Mouse (Mus musculus): ENCODE measurements at regions not wholly inside any gene's neighbourhood (a gene's known extent, or its start where the extent isn't known, plus 50 kb on each side); places are given as distances from the start of the nearest gene placed in this dataset.

DNA sequence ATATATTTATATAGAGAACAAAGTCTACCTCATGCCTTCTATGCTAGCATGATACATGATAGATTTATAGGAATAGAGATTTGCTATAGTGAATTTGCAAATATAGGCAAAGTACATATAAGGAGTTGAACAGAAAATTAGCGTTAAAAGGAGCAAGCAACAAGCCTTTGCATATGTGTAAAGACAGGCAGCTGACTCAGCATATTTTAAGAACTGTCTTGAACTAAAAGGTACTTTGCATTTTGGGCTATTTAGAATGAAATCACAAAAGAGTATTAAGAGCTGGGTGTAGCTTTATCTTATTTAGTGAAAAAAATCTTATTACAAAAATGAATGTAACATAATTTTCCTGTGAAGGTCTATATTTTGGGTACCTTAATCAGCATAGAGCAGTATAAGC lies 149.9 kb upstream of the Syt1 start:
- DNase-seq (ENCODE audit: low read depth, low spot score): no peak

DNA sequence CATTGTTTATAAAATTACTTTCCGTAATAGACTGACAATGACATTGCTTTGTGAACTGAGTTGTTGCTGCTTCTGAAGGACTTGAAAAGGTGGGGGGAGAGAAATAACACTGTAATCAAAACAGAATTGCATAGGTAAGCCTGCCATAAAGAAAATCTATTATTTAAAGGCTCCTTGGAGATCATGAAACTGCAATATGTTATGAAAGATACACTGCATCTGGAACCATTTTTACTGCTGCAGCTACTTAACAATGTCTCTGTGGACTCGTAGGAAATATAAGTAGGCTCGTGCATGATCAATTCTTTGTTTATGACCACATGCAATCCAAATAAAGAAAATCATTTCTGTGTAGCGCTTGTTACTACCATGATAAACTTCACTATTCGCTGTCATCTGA lies 145.0 kb upstream of the Syt1 start:
- DNase-seq (ENCODE audit: low read depth, low spot score): no peak

DNA sequence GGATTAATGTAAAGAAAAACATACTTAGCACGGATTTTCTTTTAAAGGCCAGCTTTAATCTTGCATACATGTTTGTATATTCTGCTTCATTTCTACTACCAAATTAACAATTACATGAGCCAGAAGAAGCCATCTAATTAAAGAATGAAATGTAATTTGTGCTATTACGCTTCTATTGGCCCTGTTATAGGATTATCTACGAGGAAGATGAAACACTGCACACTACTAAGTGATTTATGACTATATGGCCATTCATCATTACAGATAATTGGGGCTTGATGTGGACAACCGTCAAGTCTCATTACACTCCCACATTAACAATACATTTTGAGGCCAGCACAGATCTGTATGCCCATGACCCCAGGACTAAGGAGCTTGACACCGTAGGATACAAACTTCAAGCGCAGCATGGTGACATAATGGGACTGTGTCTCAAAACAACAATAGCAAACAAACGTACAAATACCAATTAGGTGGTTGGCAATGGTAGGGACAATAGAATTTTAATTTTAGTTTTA lies 129.7 kb upstream of the Syt1 start:
- no peak for DNase-seq (ENCODE audit: low read depth, low spot score)

GRCm38 (mm10) chr10:109136763-109137732 lies 126.3 kb upstream of the Syt1 start:
- no peak for DNase-seq (ENCODE audit: low read depth, low spot score)

- no peak for DNase-seq (ENCODE audit: low read depth, low spot score)
Observed at GRCm38 (mm10) chr10:109134521-109134920, 123.7 kb upstream of the Syt1 start.

DNA sequence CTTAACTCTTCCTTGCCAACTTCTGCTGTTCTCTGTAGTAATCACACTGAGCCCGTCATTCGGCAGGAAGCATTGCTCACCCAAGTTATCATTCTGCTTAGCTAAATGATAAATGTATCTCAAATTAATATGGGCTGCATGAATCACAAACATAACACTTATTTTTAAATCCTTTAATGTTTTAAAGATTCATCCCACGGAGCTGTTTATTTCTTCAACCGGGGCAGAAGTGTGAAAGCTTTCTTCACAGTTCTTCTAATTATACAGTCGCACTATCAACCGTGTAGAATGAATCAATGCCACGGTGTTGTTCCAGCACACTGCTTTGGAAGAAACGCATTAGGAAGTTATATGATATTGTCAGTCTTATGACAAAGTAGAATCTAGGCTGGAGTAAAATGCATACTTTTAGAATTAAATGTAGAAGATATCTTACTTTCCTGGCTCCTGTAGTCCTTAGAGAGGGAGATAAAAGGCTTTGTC lies 121.3 kb upstream of the Syt1 start:
- DNase-seq (ENCODE audit: low read depth, low spot score): no peak

DNA sequence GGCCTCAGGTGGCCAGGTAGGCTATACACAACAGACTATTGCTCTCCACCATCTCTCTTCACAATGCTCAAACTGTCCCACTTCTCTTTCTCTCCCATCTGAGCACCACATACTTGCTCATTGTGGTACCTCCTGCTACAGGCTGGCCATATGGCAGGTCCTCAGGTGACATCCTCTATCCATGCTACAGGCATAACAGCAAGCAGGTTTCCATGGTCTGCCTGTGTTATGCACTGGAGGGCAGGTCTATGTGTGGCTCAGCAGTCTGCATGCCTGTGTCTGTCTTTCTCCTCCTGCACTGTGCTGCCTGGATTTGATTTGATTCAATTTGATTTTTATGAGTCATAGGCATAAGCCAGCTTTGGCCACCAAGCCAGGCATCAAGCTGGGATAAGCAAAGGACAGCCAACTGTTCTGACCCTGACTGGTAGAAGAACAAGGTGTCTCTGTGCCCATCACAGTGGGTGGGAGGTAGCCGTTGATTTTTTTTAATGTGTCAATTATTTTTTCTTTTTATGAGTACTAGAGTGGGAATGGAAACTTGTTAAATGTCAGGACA lies 118.8 kb upstream of the Syt1 start:
- no peak for DNase-seq (ENCODE audit: low read depth, low spot score)

- DNase-seq (ENCODE audit: low read depth, low spot score): no peak
Observed at GRCm38 (mm10) chr10:109129068-109129467, 118.3 kb upstream of the Syt1 start.

DNA sequence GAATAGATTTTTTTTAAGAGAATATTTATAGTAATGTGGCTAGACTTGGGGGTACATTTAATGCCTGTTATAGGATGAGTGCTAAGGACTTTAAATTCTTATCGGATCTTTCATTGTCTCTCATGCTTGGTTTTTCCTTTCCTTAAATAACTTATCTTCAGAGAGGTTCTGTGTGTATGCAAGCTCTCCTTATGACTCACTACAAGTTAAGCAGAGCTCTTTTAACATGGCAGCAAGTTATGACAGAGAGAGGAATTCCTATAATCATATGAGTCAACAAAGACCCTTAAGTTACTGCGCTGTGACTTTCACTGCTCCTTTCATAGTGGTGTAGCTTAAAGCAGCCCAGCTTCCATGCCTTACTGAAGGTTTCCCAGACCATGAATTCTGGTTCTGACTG lies 115.9 kb upstream of the Syt1 start:
- DNase-seq (ENCODE audit: low read depth, low spot score): no peak

DNA sequence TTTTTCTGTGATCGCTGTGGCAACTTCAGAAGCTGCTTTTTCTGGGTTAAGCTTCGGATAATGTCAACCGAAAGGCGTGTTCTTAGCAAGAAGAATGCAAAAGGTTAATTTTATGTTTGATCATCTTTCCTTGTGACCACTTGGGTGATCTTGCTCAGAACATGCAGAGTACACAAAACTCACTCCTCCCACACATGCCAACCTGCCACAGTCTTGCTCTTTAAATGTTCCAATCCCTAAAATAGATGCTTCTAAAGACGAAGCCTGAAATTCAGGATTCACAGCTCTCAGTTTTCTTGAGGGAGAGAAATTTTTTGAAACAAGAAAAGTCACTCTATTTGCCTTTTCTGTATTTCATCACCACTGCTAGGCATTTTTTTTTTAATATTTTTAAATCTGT lies 106.4 kb upstream of the Syt1 start:
- DNase-seq (ENCODE audit: low read depth, low spot score): no peak

GRCm38 (mm10) chr10:109115013-109115627 lies 104.3 kb upstream of the Syt1 start:
- DNase-seq (ENCODE audit: low read depth, low spot score): no peak

DNA sequence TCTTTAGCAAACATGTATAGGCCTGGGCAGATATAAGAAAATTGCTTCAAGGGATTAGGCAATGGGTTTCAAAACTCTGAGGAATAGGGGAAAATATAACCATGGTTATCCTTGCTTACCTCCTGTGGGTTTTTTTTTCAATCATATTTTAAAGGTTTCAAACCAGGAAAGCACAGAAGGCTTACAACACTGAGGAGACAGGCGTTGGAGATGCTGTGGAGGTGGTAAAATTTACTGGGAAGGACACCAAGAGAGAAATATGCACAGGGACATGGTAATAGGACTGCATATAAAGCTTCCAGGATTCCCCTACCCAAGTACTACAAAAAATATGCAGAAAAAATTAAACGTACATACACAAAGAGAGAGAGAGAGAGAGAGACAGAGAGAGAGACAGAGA lies 95.0 kb upstream of the Syt1 start:
- DNase-seq (ENCODE audit: low read depth, low spot score): no peak

DNA sequence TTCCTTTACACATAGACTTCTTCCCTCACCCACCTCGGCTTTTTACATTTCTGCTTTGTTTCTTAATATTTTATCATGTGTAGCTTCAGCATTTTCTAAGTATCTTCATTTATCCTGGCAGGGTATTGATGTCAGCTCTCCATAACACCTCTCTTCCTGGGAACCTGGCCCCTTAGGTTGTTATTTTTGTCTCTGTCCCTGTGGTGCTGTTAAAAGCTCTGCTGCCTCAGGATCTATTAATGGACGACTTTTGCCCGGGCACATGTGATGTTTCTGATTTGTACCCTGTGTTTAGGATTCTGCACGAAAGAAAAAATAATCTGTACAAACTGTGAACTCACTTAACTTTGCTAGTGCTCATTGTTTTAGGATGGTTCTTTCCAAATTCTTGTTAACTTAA lies 81.4 kb upstream of the Syt1 start:
- DNase-seq (ENCODE audit: low read depth, low spot score): no peak

DNA sequence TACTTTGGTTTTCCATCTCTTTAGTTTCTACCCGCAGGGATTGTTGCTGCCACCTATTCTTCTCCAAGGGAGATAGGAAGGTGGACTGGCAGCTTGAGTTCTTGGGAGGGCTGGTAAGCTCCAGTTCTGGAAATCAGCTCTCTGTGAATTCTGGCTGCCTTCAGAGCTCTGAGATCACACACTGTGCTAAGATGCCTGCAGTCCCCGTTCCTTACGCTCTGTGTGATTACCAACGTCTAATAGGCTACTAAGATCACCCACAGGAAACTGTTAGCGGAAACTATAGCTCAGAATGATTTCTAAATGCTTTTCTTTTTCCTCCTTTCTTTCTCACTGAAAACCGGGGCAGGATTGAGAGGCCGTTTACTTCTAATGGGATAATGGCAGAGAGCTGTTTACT lies 69.0 kb upstream of the Syt1 start:
- no peak for DNase-seq (ENCODE audit: low read depth, low spot score)

DNA sequence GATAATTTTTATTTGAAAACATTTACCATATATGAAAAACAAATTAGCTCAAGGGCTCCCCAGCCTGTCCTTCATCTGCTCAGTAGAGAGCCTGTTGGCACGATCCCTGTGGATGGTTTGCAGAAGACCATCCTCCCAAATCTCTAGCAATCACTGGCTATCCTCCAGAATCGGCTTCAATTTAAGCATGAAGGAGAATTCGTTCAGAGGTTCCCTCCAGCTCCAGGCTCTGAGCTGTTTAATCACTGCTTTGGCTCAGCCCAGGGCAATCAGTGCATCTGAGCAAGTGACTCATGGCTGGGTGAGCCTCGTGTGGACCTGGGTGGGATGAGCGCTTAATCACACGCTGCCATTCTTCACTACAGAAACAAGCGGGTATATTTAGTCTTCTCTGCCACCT lies 63.4 kb upstream of the Syt1 start:
- no peak for DNase-seq (ENCODE audit: low read depth, low spot score)

Data from WW6 (cell line).